Mouse (Mus musculus) embryo, embryonic 10.5 days (tissue): Measurements from ENCODE around the gene Samhd1.
"Not testable (repeated sequence)": the region's sequence is repeated elsewhere in the genome, so short reads cannot be mapped to it uniquely, and the experiment has no call there.

Experiments used
- DNase-seq: peaks from one replicate; pipeline ENCODE4 v3.0.0-alpha.2; 2015; ENCODE audit warnings: low spot score

The Samhd1 gene

DNA sequence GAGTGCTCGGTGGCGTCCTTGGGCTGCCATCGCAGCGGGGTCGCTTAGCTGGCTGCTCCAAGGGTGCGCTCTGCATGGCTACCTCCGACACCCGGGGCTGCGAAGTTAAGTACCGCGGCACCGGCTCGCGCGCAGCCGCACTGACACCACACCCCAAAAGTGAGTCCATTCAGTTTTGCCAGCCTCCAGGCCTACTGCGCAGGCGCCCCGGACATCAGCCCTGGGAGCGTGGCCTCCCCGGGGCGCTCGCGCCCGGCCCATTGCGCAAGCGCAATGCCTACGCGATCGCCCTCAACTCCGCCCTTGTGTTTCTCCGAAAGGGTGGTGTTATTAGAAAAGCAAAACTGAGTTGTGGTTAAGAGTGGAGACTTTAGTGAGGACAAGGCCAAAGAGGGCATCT, at the start of gene Samhd1:
Samhd1 (minus strand) TSS at position 252 of the 400 bp plus-strand sequence.
- peak; percentile 95 for DNase-seq

DNA sequence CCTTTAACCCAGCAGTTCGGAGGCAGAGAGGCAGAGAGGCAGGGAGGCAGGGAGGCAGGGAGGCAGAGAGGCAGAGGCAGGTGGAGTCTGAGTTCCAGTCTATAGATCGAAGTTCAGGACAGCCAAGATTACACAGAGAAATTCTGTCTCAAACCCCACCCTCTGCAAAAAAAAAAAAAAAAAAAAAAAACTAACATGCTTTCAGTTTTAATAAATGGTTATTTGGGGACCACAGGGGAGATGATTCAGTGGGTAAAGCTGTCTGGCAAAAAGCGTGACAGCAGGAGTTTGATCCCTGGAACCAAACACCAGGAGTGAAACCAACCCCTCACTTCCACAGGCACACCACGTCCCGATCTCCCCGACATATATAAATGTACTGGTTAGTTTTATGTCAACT, 43.1 kb upstream of the Samhd1 start:
- no peak for DNase-seq

DNA sequence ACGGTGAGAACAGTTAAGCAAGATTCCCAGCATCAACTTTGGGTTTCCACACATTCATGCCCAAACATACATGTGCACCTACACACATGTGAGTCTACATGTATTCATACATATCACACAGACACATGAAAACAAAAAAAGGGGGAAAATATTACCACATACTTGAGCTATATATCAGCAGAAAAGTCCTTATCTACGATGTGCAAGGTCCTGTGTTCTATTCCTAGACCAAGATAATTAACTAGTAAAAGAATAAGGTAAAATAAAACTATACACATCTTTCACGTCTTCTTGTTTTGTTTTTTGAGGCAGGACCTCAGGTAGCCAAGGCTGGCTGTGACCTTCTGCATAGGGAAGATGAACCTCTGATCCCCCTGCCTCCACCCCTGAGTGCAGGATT, 41.2 kb upstream of the Samhd1 start:
- no peak for DNase-seq

DNA sequence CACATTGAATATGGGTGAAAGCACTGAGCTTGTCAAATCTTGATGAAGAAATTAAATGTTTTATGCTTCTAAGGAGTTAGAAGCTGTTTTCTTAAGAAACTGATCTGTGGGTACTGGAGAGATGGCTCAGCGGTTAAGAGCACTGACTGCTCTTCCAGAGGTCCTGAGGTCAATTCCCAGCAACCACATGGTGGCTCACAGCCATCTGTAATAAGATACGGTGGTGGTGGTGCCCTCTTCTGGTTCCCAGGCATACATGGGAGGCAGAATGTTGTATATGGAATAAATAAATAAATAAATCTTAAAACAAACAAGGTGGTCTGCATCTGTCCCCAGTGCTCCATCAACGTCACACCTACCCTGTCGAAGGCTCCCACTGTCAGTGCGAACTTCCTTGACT, 39.4 kb upstream of the Samhd1 start:
- DNase-seq: peak; percentile 24

DNA sequence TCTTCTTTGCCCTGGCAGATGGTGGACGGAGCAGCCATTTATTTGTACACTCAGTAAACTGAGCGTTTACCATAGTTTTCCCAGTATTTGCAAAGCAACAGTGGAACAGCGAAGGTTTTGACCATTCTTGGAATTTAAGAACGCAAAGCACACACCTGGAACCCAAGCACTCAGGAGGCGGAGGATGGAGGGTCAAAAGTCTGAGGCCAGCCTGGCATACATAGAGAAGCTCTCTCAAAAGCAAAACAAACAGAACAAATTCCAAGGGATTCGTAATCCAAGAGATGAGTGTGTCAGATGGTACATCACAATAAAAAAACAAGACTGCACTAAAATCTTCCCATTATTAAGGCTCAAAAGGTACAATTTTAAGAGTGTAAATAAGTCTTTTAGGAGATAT, 38.5 kb upstream of the Samhd1 start:
- no peak for DNase-seq

DNA sequence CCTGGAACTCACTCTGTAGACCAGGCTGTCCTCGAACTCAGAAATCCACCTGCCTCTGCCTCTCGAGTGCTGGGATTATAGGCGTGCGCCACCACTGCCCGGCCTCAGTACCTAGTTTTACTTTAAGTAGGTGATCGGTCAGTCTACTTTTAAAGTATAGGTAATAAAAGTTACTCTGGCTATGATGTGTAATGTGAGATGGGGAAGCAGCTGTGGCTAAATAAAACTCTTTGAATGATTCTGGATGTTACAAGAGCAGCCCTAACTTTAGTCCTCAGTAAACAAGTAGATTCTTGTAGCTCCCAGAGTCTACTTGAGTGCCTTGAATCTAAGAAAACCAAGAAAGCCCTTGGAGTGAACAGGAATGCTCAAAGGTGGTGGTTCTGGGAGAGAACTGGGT, 37.9 kb upstream of the Samhd1 start:
- no peak for DNase-seq

DNA sequence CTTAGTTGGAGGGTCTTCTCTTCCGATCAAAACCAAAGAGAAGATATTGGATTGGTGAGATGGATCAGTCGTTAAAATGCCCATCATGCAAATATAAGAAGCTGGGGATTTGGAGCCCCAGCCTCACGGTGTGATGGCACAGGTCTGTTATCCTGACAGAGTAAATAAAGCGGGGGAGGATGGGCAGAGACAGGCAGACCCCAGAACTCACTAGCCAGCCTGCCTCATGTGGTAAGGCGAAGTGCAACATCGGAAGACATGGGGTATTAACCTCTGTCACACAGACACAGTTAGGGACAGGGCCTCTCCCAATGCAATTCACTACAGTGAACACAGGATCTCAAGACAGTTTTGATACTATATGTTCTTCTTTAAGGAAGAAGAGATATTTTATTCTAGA, 35.6 kb upstream of the Samhd1 start:
- peak; percentile 45 for DNase-seq

DNA sequence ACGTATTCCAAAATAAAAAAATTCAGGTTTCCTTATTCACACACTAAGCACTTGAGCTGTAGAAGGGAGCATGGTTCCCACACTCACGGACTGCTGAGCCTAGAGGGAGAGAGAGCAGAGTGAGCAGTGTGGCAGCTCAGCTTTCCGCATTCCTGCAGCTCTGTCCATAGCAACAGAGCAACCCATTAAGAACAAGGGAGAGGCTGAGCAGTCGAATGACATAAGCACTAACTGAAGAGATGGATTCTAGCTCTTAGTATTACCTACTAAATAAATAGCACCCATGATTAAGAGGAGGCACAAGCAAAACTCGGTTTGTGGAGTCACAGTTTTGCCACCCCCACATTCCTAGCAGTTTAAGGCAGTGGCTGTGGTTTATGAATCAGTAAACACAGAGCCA, 35.1 kb upstream of the Samhd1 start:
- DNase-seq: peak; percentile 74

DNA sequence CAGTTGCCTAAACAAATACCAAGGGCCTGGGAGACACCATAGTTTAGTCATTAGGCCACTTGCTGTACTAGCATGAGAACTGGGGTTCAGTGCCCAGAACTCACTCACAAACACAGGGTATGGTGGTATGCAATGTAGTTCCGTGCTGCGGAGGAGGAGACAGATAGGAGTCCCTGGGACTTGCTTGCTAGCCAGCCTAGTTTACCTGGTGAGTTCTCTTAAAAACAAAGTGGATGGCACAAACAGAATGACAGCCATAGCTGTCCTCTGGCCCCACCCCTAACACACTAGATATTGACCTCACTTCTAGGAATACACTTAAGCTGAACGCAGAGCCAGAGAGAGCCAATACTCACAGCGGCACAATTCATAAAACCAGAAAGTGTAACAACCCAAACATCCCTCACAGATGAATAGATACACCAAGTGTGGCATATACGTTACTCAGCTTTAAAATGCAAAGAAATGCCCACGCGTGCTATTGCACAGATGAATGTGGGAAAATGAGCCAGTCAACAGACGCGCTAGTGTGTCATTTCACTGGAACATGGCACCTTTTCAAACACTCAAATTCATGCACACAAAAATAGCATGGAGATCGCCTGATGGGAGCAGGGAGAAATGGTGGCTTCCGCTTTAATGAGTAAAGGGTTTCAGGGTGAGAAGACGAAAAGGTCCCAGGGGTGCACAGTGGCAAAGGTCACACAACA, 31.5 kb upstream of the Samhd1 start:
- DNase-seq: no peak

DNA sequence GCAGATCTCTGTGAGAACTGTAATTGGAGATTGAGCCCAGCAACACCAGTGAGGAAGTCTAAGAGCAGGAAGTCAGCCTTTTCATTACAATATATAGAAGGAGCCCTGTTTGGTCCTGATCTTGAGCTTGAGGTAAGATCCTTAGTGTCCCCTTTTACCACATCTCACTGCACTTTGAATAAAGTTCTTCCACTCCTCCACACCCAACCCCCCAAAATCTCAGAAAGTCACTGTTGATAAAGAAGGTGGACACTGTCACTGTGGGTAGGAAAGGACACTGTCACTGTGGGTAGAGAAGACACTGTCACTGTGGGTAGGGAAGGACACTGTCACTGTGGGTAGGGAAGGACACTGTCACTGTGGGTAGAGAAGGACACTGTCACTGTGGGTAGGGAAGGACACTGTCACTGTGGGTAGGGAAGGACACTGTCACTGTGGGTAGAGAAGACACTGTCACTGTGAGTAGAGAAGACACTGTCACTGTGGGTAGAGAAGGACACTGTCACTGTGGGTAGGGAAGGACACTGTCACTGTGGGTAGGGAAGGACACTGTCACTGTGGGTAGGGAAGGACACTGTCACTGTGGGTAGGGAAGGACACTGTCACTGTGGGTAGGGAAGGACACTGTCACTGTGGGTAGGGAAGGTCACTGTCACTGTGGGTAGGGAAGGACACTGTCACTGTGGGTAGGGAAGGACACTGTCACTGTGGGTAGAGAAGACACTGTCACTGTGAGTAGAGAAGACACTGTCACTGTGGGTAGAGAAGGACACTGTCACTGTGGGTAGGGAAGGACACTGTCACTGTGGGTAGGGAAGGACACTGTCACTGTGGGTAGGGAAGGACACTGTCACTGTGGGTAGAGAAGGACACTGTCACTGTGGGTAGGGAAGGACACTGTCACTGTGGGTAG, 30.5 kb upstream of the Samhd1 start:
- DNase-seq: not testable (repeated sequence)

DNA sequence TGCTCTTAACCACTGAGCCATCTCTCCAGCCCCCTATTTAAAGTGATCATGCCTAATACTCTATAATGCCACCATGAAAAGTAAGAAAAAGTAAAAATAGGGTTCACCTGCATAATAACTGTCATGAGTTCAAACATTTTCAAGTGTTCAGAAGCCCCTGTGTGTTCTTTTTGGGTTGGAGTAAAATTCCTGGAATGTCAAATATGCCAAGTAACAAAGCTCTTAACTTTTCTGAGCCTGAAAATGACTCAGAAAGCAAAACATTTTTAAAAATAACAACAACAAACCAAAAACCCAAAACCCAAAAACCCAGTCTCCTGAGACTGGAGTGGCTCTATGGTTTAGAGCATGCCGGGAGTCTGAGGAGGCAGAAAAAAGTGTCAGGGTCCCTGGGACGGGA, 29.0 kb upstream of the Samhd1 start:
- no peak for DNase-seq

DNA sequence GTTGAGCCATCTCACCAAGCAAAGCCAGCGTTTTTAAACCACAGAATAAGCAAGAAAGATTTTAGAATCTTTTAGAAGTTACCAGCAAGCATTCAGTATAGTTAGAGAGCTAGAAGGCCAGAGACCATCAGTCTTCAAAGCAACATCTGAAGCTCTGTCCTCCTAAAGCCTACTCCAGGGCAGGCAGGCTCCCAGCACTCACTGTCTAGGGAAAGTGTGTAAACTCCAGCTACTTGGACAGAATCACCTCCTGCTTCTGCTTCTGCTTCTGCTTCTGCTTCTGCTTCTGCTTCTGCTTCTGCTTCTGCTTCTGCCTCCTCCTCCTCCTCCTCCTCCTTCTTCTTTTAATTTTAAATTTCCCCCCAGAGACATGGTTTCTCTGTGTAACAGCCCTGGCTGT, 21.0 kb upstream of the Samhd1 start:
- DNase-seq: no peak

DNA sequence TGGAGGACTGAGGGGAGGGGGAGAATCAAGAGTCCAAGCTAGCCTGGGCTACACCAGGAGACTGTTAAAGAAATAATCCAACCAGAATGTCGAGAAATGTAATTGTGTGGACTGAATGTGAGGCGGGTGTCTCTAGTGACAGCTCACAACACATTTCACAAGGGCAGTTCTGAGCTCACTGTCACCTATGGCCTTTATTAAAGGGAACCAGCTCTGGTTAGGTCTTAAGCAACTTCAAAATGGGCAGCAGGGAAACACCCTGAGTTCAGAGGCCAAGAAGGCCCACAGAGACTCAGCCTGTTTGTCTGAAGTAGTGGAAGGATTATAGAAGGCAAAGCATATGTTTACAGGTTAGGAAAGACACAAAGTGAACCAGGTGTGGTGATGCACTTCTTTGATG, 18.2 kb upstream of the Samhd1 start:
- DNase-seq: no peak

DNA sequence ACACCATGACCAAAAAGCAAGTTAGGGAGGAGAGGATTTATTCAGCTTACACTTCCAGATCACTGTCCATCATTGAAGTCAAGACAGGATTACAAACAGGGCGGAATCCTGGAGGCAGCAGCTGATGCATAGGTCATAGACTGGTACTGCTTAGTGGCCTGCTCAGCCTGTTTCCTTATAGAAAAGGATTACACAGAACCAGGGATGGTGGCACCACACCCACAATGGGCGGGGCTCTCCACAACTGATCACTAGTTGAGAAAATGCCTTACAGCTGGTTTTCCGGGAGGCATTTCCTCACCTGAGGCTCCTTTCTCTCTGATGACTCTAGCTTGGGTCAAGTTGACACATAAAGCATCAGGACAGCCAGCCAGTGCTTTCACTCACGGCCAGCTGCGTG, 13.4 kb upstream of the Samhd1 start:
- DNase-seq: no peak

DNA sequence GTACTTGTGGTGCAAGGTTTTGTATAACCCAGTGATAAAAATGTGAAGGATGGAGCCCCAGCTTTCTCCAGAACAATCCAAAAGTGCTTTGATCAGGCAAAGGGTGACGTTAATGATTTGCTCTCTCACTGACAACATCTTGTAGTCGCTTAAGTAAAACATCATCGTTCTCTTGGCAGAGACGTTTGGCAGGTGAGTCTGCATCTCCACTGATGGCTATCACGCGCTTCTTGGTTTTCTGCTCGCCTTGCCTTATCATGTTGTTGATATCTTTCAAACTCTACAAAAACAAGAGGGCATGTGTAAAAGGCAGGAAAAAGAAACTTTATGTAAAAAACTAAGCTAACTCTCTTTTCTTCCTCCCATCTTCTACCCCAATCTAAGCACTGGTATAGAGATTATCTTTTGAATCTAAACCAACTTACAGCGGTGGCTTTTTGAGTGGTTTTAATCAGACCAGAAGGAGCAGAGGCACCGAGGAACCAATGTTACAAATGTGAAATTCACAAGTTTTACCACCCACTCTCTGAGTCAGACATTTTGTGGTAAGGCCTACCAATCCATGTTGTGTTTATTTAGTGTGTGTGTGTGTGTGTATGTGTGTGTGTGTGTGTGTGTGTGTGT, 12.4 kb upstream of the Samhd1 start:
- DNase-seq: no peak

DNA sequence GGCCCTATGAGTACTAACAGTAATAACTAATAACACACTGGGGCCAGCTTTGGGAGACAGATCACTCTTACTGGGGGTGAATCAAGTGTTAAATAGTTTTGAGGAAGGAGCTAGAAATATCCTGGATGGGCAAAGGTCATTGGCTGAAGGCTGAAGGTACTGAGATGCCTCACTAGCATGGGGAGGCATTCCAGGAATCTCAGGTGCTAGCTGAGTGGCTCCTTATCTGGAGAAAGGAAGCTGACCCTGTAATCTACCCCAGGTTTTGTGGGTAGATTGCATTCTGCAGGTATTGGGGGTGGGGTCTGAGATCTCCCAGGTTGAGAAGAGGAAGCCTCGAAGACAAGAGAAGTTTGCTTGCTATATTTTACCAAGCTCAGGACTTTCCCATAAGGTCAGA, 10.1 kb upstream of the Samhd1 start:
- DNase-seq: no peak

DNA sequence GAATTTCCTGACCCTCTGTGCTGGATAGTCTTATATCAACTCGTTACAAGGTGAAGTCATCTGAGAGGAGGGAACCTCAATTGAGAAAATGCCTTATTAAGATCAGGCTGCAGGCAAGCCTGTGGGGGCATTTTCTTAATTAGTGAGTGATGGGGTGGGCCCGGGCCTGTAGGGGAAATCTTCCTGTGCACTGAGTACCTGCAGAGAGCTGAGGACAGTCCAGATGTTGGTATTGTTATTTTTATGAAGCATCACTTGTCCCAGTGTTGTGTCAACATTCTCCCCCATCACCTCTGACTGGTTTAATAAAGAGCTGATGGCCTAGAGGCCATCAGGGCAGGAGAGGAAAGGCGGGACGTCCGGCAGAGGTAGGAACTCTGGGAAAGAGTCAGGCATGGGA, 9.1 kb upstream of the Samhd1 start:
- DNase-seq: no peak

DNA sequence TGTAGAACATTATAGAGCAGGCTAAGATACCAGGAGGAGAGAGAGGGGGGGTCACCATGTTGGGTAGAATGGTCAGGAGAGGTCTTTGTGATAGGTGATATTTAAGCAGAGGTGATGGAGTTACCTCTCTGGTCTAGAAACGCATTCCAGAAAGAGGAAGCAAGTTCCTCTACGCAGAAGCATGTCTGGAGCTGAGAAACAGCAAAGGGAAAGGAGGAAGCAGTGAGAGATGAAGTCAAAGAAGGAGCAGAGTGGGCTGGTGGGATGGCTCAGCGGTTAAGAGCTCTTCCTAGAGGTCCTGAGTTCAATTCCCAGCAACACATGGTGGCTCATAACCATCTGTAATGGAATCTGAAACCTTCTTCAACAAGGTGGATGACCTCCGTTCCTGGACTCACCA, 6.9 kb upstream of the Samhd1 start:
- DNase-seq: no peak

DNA sequence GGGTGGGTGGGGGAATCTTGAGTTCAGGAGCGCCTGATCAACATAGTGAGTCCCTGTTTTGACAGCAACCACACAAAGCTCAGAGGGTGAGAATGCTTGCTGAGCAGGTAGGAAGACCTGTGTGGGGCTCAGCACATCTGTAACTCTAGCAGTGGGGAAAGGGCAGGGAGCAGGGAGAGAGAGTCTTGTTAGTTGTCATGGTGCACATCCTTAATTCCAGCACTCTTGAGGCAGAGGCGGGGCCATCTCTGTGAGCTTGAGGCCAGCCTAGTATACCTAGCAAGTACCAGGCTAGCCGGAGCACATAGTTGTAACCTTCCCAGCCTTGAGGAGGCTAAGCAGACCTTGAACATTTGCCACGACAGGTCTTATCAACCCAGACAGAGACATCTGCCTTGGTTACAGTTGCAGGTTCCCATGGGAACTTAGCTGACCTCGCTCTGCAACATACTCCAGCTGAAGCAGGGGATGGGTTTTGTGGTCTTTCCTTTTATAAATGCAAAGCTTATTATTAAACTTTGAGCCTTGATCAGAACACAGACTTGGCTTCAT, 4.3 kb upstream of the Samhd1 start:
- DNase-seq: no peak

DNA sequence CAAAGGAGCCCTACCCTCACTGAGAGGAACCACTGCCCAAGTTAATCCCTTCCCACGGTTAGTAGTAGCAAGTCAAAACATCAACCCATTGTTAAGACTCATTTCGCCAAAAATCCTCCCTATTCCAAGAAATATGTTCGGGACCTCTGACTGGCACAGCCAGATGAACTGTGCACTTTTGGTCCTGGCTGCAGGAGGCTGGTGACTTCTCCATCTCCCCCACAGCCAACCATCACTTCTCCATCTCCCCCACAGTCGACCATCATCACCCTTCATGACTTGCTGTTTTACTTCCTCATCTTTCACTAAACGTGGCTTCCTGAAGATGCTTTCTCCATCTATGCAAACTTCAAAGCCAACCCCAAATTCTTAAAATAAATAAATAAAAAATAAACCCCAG, 3.7 kb upstream of the Samhd1 start:
- DNase-seq: no peak

DNA sequence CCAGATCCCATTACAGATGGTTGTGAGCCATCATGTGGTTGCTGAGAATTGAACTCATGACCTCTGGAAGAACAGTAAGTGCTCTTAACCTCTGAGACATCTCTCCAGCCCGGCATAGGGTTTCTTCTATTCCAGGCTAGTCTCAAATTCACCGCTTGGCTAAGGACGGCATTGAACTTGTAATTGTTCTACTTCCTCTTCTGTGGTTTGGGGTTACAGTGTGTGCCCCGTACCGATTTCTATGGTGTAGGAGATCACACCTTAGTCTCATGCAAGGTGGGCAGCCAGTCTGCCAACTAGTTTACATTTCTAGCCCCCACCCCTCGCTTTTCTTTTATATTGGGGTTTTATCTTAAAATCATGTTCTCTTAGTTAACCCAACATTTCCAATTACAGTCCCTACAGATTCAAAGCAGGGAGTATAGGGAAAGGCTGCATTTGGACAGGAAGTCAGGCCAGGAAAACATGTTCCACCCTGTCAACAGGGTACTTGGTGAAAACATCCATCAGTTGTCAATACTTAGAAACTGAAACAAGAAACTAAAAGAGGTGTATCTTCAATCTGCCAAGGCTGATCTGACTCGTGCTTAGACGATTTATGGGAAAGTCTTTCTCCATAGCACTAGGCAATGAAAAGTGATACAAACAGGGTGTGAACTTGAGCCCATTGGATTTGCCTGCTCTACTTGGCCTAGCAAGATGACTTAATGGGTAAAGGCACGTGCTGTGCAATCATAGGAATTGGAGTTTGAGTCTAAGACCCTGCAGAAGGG, 3.1 kb upstream of the Samhd1 start:
- DNase-seq: no peak

DNA sequence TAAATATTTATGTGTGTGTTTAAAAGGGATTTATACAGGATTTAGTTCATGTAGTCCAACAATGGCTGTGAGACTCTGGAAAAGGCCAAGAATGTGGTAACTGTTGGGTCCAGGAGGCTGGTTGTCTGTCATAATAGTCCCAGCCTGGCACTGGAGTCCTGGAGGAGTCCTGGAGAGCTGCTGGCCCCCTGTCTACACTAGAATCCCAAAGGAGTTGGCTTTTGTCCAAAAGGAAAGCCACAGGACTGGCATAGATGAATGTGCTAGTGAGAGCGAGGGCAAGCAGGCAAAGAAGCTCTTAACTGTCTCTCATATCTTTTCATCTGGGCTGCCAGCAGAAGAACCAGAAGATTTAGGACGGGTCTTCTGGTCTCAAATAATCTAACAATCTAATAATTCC, 1.6 kb upstream of the Samhd1 start:
- DNase-seq: no peak
